Mouse (Mus musculus): ENCODE measurements around the gene Pex19. TPM values are rescaled to one million over a fixed set of nuclear protein-coding genes. Genes with fewer than 3 reads are reported as not detected.
A peak's percentile ranks its signal among the peaks of the same experiment; 100 is the strongest.

Pex19 gene
- total and polyA plus RNA-seq, 3 experiments: 24.9 to 55.4 (median 51.8) TPM

GRCm38 (mm10) chr1:172180881-172181280, 54.3 kb downstream of the Pex19 start:
- no peaks in the 10 kb centered on the region for H3K27me3 ChIP-seq (ENCODE audit: insufficient read depth, low read length)
- TF ChIP-seq GATA1 (IDR thresholded peaks at IDR 0.05; ENCODE audit: borderline replicate concordance, low read length): no peak
- no peak for TF ChIP-seq POLR2AphosphoS5 (IDR thresholded peaks at IDR 0.05; ENCODE audit: insufficient replicate concordance, low read depth, low read length)
- no peak for TF ChIP-seq TAL1 (conservative IDR thresholded peaks at IDR 0.05; ENCODE audit: low read depth, low read length)
- no peak for TF ChIP-seq GATA2 (IDR thresholded peaks at IDR 0.05; ENCODE audit: borderline replicate concordance, low read depth, low read length)
- no peak for TF ChIP-seq CTCF (IDR thresholded peaks at IDR 0.05; ENCODE audit: low read depth, low read length)
- H3K36me3 ChIP-seq (replicated peaks): peaks cover 72% of the 10 kb centered on the region

GRCm38 (mm10) chr1:172181777-172182176, 55.2 kb downstream of the Pex19 start:
- Histone ChIP-seq H3K36me3 (replicated peaks) (peaks cover 75% of the 10 kb centered on the region), H3K4me1 (ENCODE audit: insufficient read depth, low read depth, low read length) (peaks cover 4% of the 10 kb centered on the region)

More at GRCm38 (mm10) chr1:172180881-172181280, 54.3 kb downstream of the Pex19 start:
- peaks cover 4% of the 10 kb centered on the region for H3K4me1 ChIP-seq (ENCODE audit: insufficient read depth, low read depth, low read length)
- ATAC-seq (ENCODE audit: extremely low read depth, insufficient number of reproducible peaks, low FRiP score, poor library complexity, severe bottlenecking) (no peak), DNase-seq (ENCODE audit: low spot score) (no peak)
- no peaks in the 10 kb centered on the region for H3K9me3 ChIP-seq (replicated peaks)
- H3K4me3 ChIP-seq (ENCODE audit: low read depth, low read length): no peak overlapping the region

DNA sequence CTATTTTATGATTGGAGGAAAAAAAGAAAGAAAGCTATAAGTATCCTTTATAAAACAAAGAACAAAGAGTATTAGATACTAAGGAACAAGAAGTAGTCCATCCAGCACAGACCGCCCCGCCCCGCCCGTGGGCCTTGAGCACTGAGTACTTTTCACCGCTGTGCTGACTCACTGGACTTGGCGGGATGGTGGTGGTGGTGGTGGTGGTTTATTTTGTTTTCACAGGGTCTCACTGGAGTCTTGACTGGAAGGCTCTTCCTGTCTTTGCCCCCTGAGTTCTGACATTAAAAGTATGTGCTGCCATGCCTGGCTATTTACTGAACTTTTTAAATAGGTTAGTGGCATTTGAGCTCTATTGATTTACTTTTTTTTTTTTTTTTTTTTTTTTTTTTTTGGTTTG, 56.5 kb downstream of the Pex19 start:
- Histone ChIP-seq H3K9me3 (replicated peaks) (no peaks in the 10 kb centered on the region), H3K36me3 (replicated peaks) (peaks cover 77% of the 10 kb centered on the region), H3K4me3 (ENCODE audit: low read depth, low read length) (no peak overlapping the region), H3K27me3 (ENCODE audit: insufficient read depth, low read length) (no peaks in the 10 kb centered on the region), H3K4me1 (ENCODE audit: insufficient read depth, low read depth, low read length) (peaks cover 4% of the 10 kb centered on the region)
- TF ChIP-seq GATA1 (IDR thresholded peaks at IDR 0.05; ENCODE audit: borderline replicate concordance, low read length): no peak
- TF ChIP-seq TAL1 (conservative IDR thresholded peaks at IDR 0.05; ENCODE audit: low read depth, low read length): no peak
- TF ChIP-seq GATA2 (IDR thresholded peaks at IDR 0.05; ENCODE audit: borderline replicate concordance, low read depth, low read length): no peak
- no peak for TF ChIP-seq CTCF (IDR thresholded peaks at IDR 0.05; ENCODE audit: low read depth, low read length)
- ATAC-seq (ENCODE audit: extremely low read depth, insufficient number of reproducible peaks, low FRiP score, poor library complexity, severe bottlenecking) (peak; percentile 85), DNase-seq (ENCODE audit: low spot score) (peak; percentile 75)

More at GRCm38 (mm10) chr1:172181777-172182176, 55.2 kb downstream of the Pex19 start:
- no peak for ATAC-seq (ENCODE audit: extremely low read depth, insufficient number of reproducible peaks, low FRiP score, poor library complexity, severe bottlenecking)
- Histone ChIP-seq H3K4me3 (ENCODE audit: low read depth, low read length) (no peak overlapping the region), H3K9me3 (replicated peaks) (no peaks in the 10 kb centered on the region), H3K27me3 (ENCODE audit: insufficient read depth, low read length) (no peaks in the 10 kb centered on the region)
- TF ChIP-seq GATA1 (IDR thresholded peaks at IDR 0.05; ENCODE audit: borderline replicate concordance, low read length) (no peak), GATA2 (IDR thresholded peaks at IDR 0.05; ENCODE audit: borderline replicate concordance, low read depth, low read length) (no peak), TAL1 (conservative IDR thresholded peaks at IDR 0.05; ENCODE audit: low read depth, low read length) (no peak), POLR2AphosphoS5 (IDR thresholded peaks at IDR 0.05; ENCODE audit: insufficient replicate concordance, low read depth, low read length) (no peak), CTCF (IDR thresholded peaks at IDR 0.05; ENCODE audit: low read depth, low read length) (no peak)
- no peak for DNase-seq (ENCODE audit: low spot score)

- Histone ChIP-seq H3K4me1 (ENCODE audit: insufficient read depth, low read depth, low read length) (peaks cover 4% of the 10 kb centered on the region), H3K36me3 (replicated peaks) (peaks cover 79% of the 10 kb centered on the region), H3K9me3 (replicated peaks) (no peaks in the 10 kb centered on the region), H3K4me3 (ENCODE audit: low read depth, low read length) (no peak overlapping the region), H3K27me3 (ENCODE audit: insufficient read depth, low read length) (no peaks in the 10 kb centered on the region)
- ATAC-seq (ENCODE audit: extremely low read depth, insufficient number of reproducible peaks, low FRiP score, poor library complexity, severe bottlenecking) (no peak), DNase-seq (ENCODE audit: low spot score) (no peak)
- TF ChIP-seq TAL1 (conservative IDR thresholded peaks at IDR 0.05; ENCODE audit: low read depth, low read length) (no peak), POLR2AphosphoS5 (IDR thresholded peaks at IDR 0.05; ENCODE audit: insufficient replicate concordance, low read depth, low read length) (no peak), GATA2 (IDR thresholded peaks at IDR 0.05; ENCODE audit: borderline replicate concordance, low read depth, low read length) (no peak), CTCF (IDR thresholded peaks at IDR 0.05; ENCODE audit: low read depth, low read length) (no peak), GATA1 (IDR thresholded peaks at IDR 0.05; ENCODE audit: borderline replicate concordance, low read length) (no peak)
Observed at GRCm38 (mm10) chr1:172183915-172184314, 57.4 kb downstream of the Pex19 start.

Other genes with a start within 250 kb of the Pex19 start
- not detected in 2 replicates for gene Gm10521, start 231.1 kb upstream of the Pex19 start, total RNA-seq (2014; fragmentation: Nextera tagmentation)
- gene Gm10521, start 231.1 kb upstream of the Pex19 start, total RNA-seq (2017): 0.12 TPM in 1 of 2 replicates, not detected in the other
- not detected in 2 replicates for gene Gm10521, start 231.1 kb upstream of the Pex19 start, polyA plus RNA-seq (2012)
- gene Slamf6, start 209.2 kb upstream of the Pex19 start, total RNA-seq (2014; fragmentation: Nextera tagmentation): not detected in 2 replicates
- 0.12 and 0.44 TPM in 2 replicates for gene Slamf6, start 209.2 kb upstream of the Pex19 start, total RNA-seq (2017)
- not detected in 2 replicates for gene Slamf6, start 209.2 kb upstream of the Pex19 start, polyA plus RNA-seq (2012)
- gene Vangl2, start 98.3 kb upstream of the Pex19 start, total RNA-seq (2014; fragmentation: Nextera tagmentation): not detected in 2 replicates
- gene Vangl2, start 98.3 kb upstream of the Pex19 start, total RNA-seq (2017): under 0.01 and 0.05 TPM in 2 replicates
- gene Vangl2, start 98.3 kb upstream of the Pex19 start, polyA plus RNA-seq (2012): not detected in 2 replicates
- gene Nhlh1, start 69.2 kb upstream of the Pex19 start, total RNA-seq (2014; fragmentation: Nextera tagmentation): not detected in 2 replicates
- not detected in 2 replicates for gene Nhlh1, start 69.2 kb upstream of the Pex19 start, total RNA-seq (2017)
- gene Nhlh1, start 69.2 kb upstream of the Pex19 start, polyA plus RNA-seq (2012): 0.02 TPM in 1 of 2 replicates, not detected in the other
- 302 and 320 TPM in 2 replicates for gene Copa, start 44.2 kb upstream of the Pex19 start, total RNA-seq (2014; fragmentation: Nextera tagmentation)
- gene Copa, start 44.2 kb upstream of the Pex19 start, total RNA-seq (2017): 153 and 166 TPM in 2 replicates
- gene Copa, start 44.2 kb upstream of the Pex19 start, polyA plus RNA-seq (2012): 39.4 and 50.6 TPM in 2 replicates
- gene Ncstn, start 44.0 kb upstream of the Pex19 start, total RNA-seq (2014; fragmentation: Nextera tagmentation): 79.3 and 86.3 TPM in 2 replicates
- gene Ncstn, start 44.0 kb upstream of the Pex19 start, total RNA-seq (2017): 29.7 and 33.4 TPM in 2 replicates
- gene Ncstn, start 44.0 kb upstream of the Pex19 start, polyA plus RNA-seq (2012): 6.8 and 7.6 TPM in 2 replicates
- 82.2 and 116 TPM in 2 replicates for gene Dcaf8, start 21.3 kb downstream of the Pex19 start, total RNA-seq (2014; fragmentation: Nextera tagmentation)
- gene Dcaf8, start 21.3 kb downstream of the Pex19 start, total RNA-seq (2017): 120 and 124 TPM in 2 replicates
- gene Dcaf8, start 21.3 kb downstream of the Pex19 start, polyA plus RNA-seq (2012): 47.8 and 60.1 TPM in 2 replicates
- gene Pea15a, start 80.0 kb downstream of the Pex19 start, total RNA-seq (2014; fragmentation: Nextera tagmentation): 5.9 and 7.4 TPM in 2 replicates
- gene Pea15a, start 80.0 kb downstream of the Pex19 start, total RNA-seq (2017): 9.4 and 10.4 TPM in 2 replicates
- gene Pea15a, start 80.0 kb downstream of the Pex19 start, polyA plus RNA-seq (2012): 3.2 and 4.0 TPM in 2 replicates
- gene Casq1, start 93.1 kb downstream of the Pex19 start, total RNA-seq (2014; fragmentation: Nextera tagmentation): not detected in 2 replicates
- 0.12 TPM in 1 of 2 replicates, not detected in the other for gene Casq1, start 93.1 kb downstream of the Pex19 start, total RNA-seq (2017)
- not detected in 2 replicates for gene Casq1, start 93.1 kb downstream of the Pex19 start, polyA plus RNA-seq (2012)
- gene Atp1a4, start 131.7 kb downstream of the Pex19 start, total RNA-seq (2014; fragmentation: Nextera tagmentation): not detected in 2 replicates
- 0.05 TPM in 1 of 2 replicates, not detected in the other for gene Atp1a4, start 131.7 kb downstream of the Pex19 start, total RNA-seq (2017)
- not detected in 2 replicates for gene Atp1a4, start 131.7 kb downstream of the Pex19 start, polyA plus RNA-seq (2012)
- gene Igsf8, start 134.9 kb downstream of the Pex19 start, total RNA-seq (2014; fragmentation: Nextera tagmentation): 19.9 and 33.3 TPM in 2 replicates
- 13.1 and 14.8 TPM in 2 replicates for gene Igsf8, start 134.9 kb downstream of the Pex19 start, total RNA-seq (2017)
- 69.3 and 71.4 TPM in 2 replicates for gene Igsf8, start 134.9 kb downstream of the Pex19 start, polyA plus RNA-seq (2012)
- gene Atp1a2, start 171.3 kb downstream of the Pex19 start, total RNA-seq (2014; fragmentation: Nextera tagmentation): not detected in 2 replicates
- gene Atp1a2, start 171.3 kb downstream of the Pex19 start, total RNA-seq (2017): under 0.01 and 0.05 TPM in 2 replicates
- gene Atp1a2, start 171.3 kb downstream of the Pex19 start, polyA plus RNA-seq (2012): not detected in 2 replicates
- not detected in 2 replicates for gene Kcnj9, start 202.6 kb downstream of the Pex19 start, total RNA-seq (2014; fragmentation: Nextera tagmentation)
- gene Kcnj9, start 202.6 kb downstream of the Pex19 start, total RNA-seq (2017): not detected in 2 replicates
- gene Kcnj9, start 202.6 kb downstream of the Pex19 start, polyA plus RNA-seq (2012): not detected in 2 replicates
- gene Kcnj10, start 214.5 kb downstream of the Pex19 start, total RNA-seq (2014; fragmentation: Nextera tagmentation): 1.1 TPM in 1 of 2 replicates, not detected in the other
- under 0.01 and 0.11 TPM in 2 replicates for gene Kcnj10, start 214.5 kb downstream of the Pex19 start, total RNA-seq (2017)
- not detected in 2 replicates for gene Kcnj10, start 214.5 kb downstream of the Pex19 start, polyA plus RNA-seq (2012)
- 28.3 and 29.5 TPM in 2 replicates for gene Pigm, start 249.8 kb downstream of the Pex19 start, total RNA-seq (2014; fragmentation: Nextera tagmentation)
- 19.2 and 19.7 TPM in 2 replicates for gene Pigm, start 249.8 kb downstream of the Pex19 start, total RNA-seq (2017)
- 10.6 and 12.8 TPM in 2 replicates for gene Pigm, start 249.8 kb downstream of the Pex19 start, polyA plus RNA-seq (2012)

Measured in G1E (cell line).